In genomic region chr13:41355552-41355951, GRCm38 (mm10) we compare ENCODE assay signal across 8 mouse cellular contexts.
DNase-seq lines count a peak whose midpoint lies in the region; ATAC-seq and TF ChIP-seq lines count a peak whose summit lies in the region.

No protein-coding gene starts in this region.

- peak; percentile 91 for DNase-seq in lung, postnatal 0 days (ENCODE audit: low spot score)
- no peak for DNase-seq in layer of hippocampus, adult 9-11 months
- no peak for DNase-seq in gastrocnemius, adult 18-20 months (ENCODE audit: low spot score)
- DNase-seq in layer of hippocampus, postnatal 10 days (ENCODE audit: low spot score in 2 of 2), result no peak

- peaks cover 64% of the 10 kb centered on the region for H3K4me1 ChIP-seq in embryonic facial prominence, embryonic 13.5 days
- H3K4me1 ChIP-seq in intestine, embryonic 15.5 days (replicated peaks), result peaks cover 24% of the 10 kb centered on the region
- peaks cover 42% of the 10 kb centered on the region for H3K4me1 ChIP-seq in lung, postnatal 0 days (ENCODE audit: insufficient read depth, low read depth, low read length)

- H3K4me2 ChIP-seq in embryonic facial prominence, embryonic 13.5 days, result peak overlapping the region; percentile 82
- H3K4me2 ChIP-seq in intestine, embryonic 15.5 days (replicated peaks), result peak overlapping the region; percentile 40
- H3K4me2 ChIP-seq in lung, postnatal 0 days (replicated peaks; ENCODE audit: low read depth, low read length), result peak overlapping the region; percentile 69

- TF ChIP-seq EP300 in lung, postnatal 0 days (IDR thresholded peaks at IDR 0.05), result peak; percentile 66

- TF ChIP-seq CTCF in lung, postnatal 0 days (IDR thresholded peaks at IDR 0.05), result no peak

- H3K9ac ChIP-seq in embryonic facial prominence, embryonic 13.5 days, result no peak overlapping the region
- H3K9ac ChIP-seq in intestine, embryonic 15.5 days, result no peak overlapping the region
- H3K9ac ChIP-seq in lung, postnatal 0 days (replicated peaks; ENCODE audit: low read depth), result no peak overlapping the region

- ATAC-seq in CD4-positive, CD25-positive, alpha-beta regulatory T cell, adult 4 months, result peak; percentile 24
- ATAC-seq in embryonic facial prominence, embryonic 13.5 days (ENCODE audit: insufficient number of reproducible peaks, insufficient read depth, low FRiP score, low TSS enrichment, low read depth), result no peak
- ATAC-seq in intestine, embryonic 15.5 days, result peak; percentile 57
- ATAC-seq in lung, postnatal 0 days, result peak; percentile 52
- no peak for ATAC-seq in erythroid progenitor cell, adult 5-6 weeks (replicated peaks; ENCODE audit: low FRiP score, poor library complexity, severe bottlenecking)

- H3K27ac ChIP-seq in embryonic facial prominence, embryonic 13.5 days, result peak overlapping the region; percentile 64
- H3K27ac ChIP-seq in intestine, embryonic 15.5 days, result no peak overlapping the region
- H3K27ac ChIP-seq in lung, postnatal 0 days (ENCODE audit: low read length), result peak overlapping the region; percentile 68

- 40% methylated on average over 2 of the region's 2 CpGs for WGBS in embryonic facial prominence, embryonic 13.5 days
- 22% methylated on average over 2 of the region's 2 CpGs for WGBS in intestine, embryonic 15.5 days
- WGBS in lung, postnatal 0 days, result 15% methylated on average over 2 of the region's 2 CpGs

- peaks cover 3% of the 10 kb centered on the region; the same call in 1 of the 2 replicates for H3K27me3 ChIP-seq in embryonic facial prominence, embryonic 13.5 days
- H3K27me3 ChIP-seq in intestine, embryonic 15.5 days (replicated peaks), result no peaks in the 10 kb centered on the region
- no peaks in the 10 kb centered on the region for H3K27me3 ChIP-seq in lung, postnatal 0 days (replicated peaks; ENCODE audit: insufficient read depth, low read length)

- H3K4me3 ChIP-seq in embryonic facial prominence, embryonic 13.5 days, result peak overlapping the region; percentile 9
- peak overlapping the region; percentile 4 for H3K4me3 ChIP-seq in intestine, embryonic 15.5 days (replicated peaks)
- peak overlapping the region; percentile 63; the same call in 1 of the 2 replicates for H3K4me3 ChIP-seq in lung, postnatal 0 days (ENCODE audit: low read depth, low read length)

- no peaks in the 10 kb centered on the region for H3K36me3 ChIP-seq in embryonic facial prominence, embryonic 13.5 days
- no peaks in the 10 kb centered on the region for H3K36me3 ChIP-seq in intestine, embryonic 15.5 days
- no peaks in the 10 kb centered on the region for H3K36me3 ChIP-seq in lung, postnatal 0 days (ENCODE audit: insufficient read depth, low read length)

- H3K9me3 ChIP-seq in embryonic facial prominence, embryonic 13.5 days, result no peaks in the 10 kb centered on the region
- no peaks in the 10 kb centered on the region for H3K9me3 ChIP-seq in intestine, embryonic 15.5 days
- H3K9me3 ChIP-seq in lung, postnatal 0 days (ENCODE audit: low read length), result no peaks in the 10 kb centered on the region

Comparison
In these comparisons a context has a peak if more than half of its experiments do, and no peak if none do; other contexts are left out.
1. ATAC-seq: peak in CD4-positive, CD25-positive, alpha-beta regulatory T cell, adult 4 months (single experiment), intestine, embryonic 15.5 days (single experiment) and lung, postnatal 0 days (single experiment); none in embryonic facial prominence, embryonic 13.5 days (single experiment) and erythroid progenitor cell, adult 5-6 weeks (single experiment).
2. H3K4me3 ChIP-seq: peak in every context shown above with its lines; median percentile 63 in lung, postnatal 0 days; 9 in embryonic facial prominence, embryonic 13.5 days; 4 in intestine, embryonic 15.5 days.
3. Peak in every context shown above with its lines, with median percentiles within 50 percentile points of each other: H3K4me2 ChIP-seq.